Mouse (Mus musculus): ENCODE measurements around the gene Slc22a23. TPM values are rescaled to one million over a fixed set of nuclear protein-coding genes. Genes with fewer than 3 reads are reported as not detected.

The Slc22a23 gene
- total RNA-seq, 1 experiment, result 5.9 TPM

- Histone ChIP-seq H3K27ac (ENCODE audit: insufficient read depth, low read depth, low read length, poor library complexity, severe bottlenecking) (no peak overlapping the region), H3K36me3 (ENCODE audit: control insufficient read depth, insufficient read depth, low read length, poor library complexity, severe bottlenecking) (no peaks in the 10 kb centered on the region), H3K4me3 (ENCODE audit: insufficient read depth in 1 of 2, low read depth in 1 of 2, low read length in 2 of 2, poor library complexity in 1 of 2, severe bottlenecking in 1 of 2) (no peak overlapping the region), H3K4me1 (ENCODE audit: control insufficient read depth in 2 of 2, insufficient read depth in 2 of 2, low read length in 2 of 2, poor library complexity in 1 of 2) (no peaks in the 10 kb centered on the region), H3K9me3 (ENCODE audit: control insufficient read depth, insufficient read depth, low read depth, low read length) (no peaks in the 10 kb centered on the region), H3K9ac (ENCODE audit: insufficient read depth, low read depth, low read length, poor library complexity, severe bottlenecking) (no peak overlapping the region)
- DNase-seq (ENCODE audit: low read depth, low spot score), result no peak
- TF ChIP-seq ZNF384 (IDR thresholded peaks at IDR 0.05; ENCODE audit: low read depth, low read length), result no peak
- no peak for TF ChIP-seq ZC3H11A (IDR thresholded peaks at IDR 0.05; ENCODE audit: borderline replicate concordance, low read depth, low read length)
- no peak for TF ChIP-seq MAFK (IDR thresholded peaks at IDR 0.05; ENCODE audit: insufficient read depth, low read depth, low read length)
- TF ChIP-seq HCFC1 (IDR thresholded peaks at IDR 0.05; ENCODE audit: borderline replicate concordance, insufficient read depth, low read length), result no peak
- TF ChIP-seq CHD2 (IDR thresholded peaks at IDR 0.05; ENCODE audit: low read depth, low read length), result no peak
- in situ Hi-C loops (cut with MboI; ENCODE audit: low sequenced_read_pairs in 2 of 2, unreplicated experiment in 2 of 2), result no loop called here
These were observed 25.4 kb upstream of the Slc22a23 start for GRCm38 (mm10) chr13:34370281-34370825.

- Histone ChIP-seq H3K4me3 (ENCODE audit: insufficient read depth in 1 of 2, low read depth in 1 of 2, low read length in 2 of 2, poor library complexity in 1 of 2, severe bottlenecking in 1 of 2) (no peak overlapping the region), H3K9ac (ENCODE audit: insufficient read depth, low read depth, low read length, poor library complexity, severe bottlenecking) (no peak overlapping the region), H3K27ac (ENCODE audit: insufficient read depth, low read depth, low read length, poor library complexity, severe bottlenecking) (no peak overlapping the region), H3K9me3 (ENCODE audit: control insufficient read depth, insufficient read depth, low read depth, low read length) (no peaks in the 10 kb centered on the region), H3K36me3 (ENCODE audit: control insufficient read depth, insufficient read depth, low read length, poor library complexity, severe bottlenecking) (no peaks in the 10 kb centered on the region), H3K4me1 (ENCODE audit: control insufficient read depth in 2 of 2, insufficient read depth in 2 of 2, low read length in 2 of 2, poor library complexity in 1 of 2) (no peaks in the 10 kb centered on the region)
- no peak for DNase-seq (ENCODE audit: low read depth, low spot score)
- in situ Hi-C loops (cut with MboI; ENCODE audit: low sequenced_read_pairs in 2 of 2, unreplicated experiment in 2 of 2), result no loop called here
- no peak for TF ChIP-seq CHD2 (IDR thresholded peaks at IDR 0.05; ENCODE audit: low read depth, low read length)
- no peak for TF ChIP-seq ZNF384 (IDR thresholded peaks at IDR 0.05; ENCODE audit: low read depth, low read length)
- no peak for TF ChIP-seq ZC3H11A (IDR thresholded peaks at IDR 0.05; ENCODE audit: borderline replicate concordance, low read depth, low read length)
- TF ChIP-seq MAFK (IDR thresholded peaks at IDR 0.05; ENCODE audit: insufficient read depth, low read depth, low read length), result no peak
- no peak for TF ChIP-seq HCFC1 (IDR thresholded peaks at IDR 0.05; ENCODE audit: borderline replicate concordance, insufficient read depth, low read length)
These were observed 20.2 kb upstream of the Slc22a23 start for GRCm38 (mm10) chr13:34365226-34365625.

GRCm38 (mm10) chr13:34355656-34356055 is 10.7 kb upstream of the Slc22a23 start:
- no peak overlapping the region for H3K9ac ChIP-seq (ENCODE audit: insufficient read depth, low read depth, low read length, poor library complexity, severe bottlenecking)
- no peaks in the 10 kb centered on the region for H3K36me3 ChIP-seq (ENCODE audit: control insufficient read depth, insufficient read depth, low read length, poor library complexity, severe bottlenecking)
- no peak overlapping the region for H3K27ac ChIP-seq (ENCODE audit: insufficient read depth, low read depth, low read length, poor library complexity, severe bottlenecking)
- no peaks in the 10 kb centered on the region for H3K4me1 ChIP-seq (ENCODE audit: control insufficient read depth in 2 of 2, insufficient read depth in 2 of 2, low read length in 2 of 2, poor library complexity in 1 of 2)
- TF ChIP-seq HCFC1 (IDR thresholded peaks at IDR 0.05; ENCODE audit: borderline replicate concordance, insufficient read depth, low read length) (no peak), ZC3H11A (IDR thresholded peaks at IDR 0.05; ENCODE audit: borderline replicate concordance, low read depth, low read length) (no peak), CHD2 (IDR thresholded peaks at IDR 0.05; ENCODE audit: low read depth, low read length) (no peak), ZNF384 (IDR thresholded peaks at IDR 0.05; ENCODE audit: low read depth, low read length) (no peak), MAFK (IDR thresholded peaks at IDR 0.05; ENCODE audit: insufficient read depth, low read depth, low read length) (no peak)
- H3K9me3 ChIP-seq (ENCODE audit: control insufficient read depth, insufficient read depth, low read depth, low read length), result no peaks in the 10 kb centered on the region
- no peak overlapping the region for H3K4me3 ChIP-seq (ENCODE audit: insufficient read depth in 1 of 2, low read depth in 1 of 2, low read length in 2 of 2, poor library complexity in 1 of 2, severe bottlenecking in 1 of 2)
- in situ Hi-C loops (cut with MboI; ENCODE audit: low sequenced_read_pairs in 2 of 2, unreplicated experiment in 2 of 2), result no loop called here
- DNase-seq (ENCODE audit: low read depth, low spot score), result no peak

GRCm38 (mm10) chr13:34354830-34355624 is 10.0 kb upstream of the Slc22a23 start:
- no peaks in the 10 kb centered on the region for H3K4me1 ChIP-seq (ENCODE audit: control insufficient read depth in 2 of 2, insufficient read depth in 2 of 2, low read length in 2 of 2, poor library complexity in 1 of 2)
- no peak overlapping the region for H3K4me3 ChIP-seq (ENCODE audit: insufficient read depth in 1 of 2, low read depth in 1 of 2, low read length in 2 of 2, poor library complexity in 1 of 2, severe bottlenecking in 1 of 2)
- DNase-seq (ENCODE audit: low read depth, low spot score), result no peak
- no peak overlapping the region for H3K27ac ChIP-seq (ENCODE audit: insufficient read depth, low read depth, low read length, poor library complexity, severe bottlenecking)
- in situ Hi-C loops (cut with MboI; ENCODE audit: low sequenced_read_pairs in 2 of 2, unreplicated experiment in 2 of 2), result no loop called here
- H3K36me3 ChIP-seq (ENCODE audit: control insufficient read depth, insufficient read depth, low read length, poor library complexity, severe bottlenecking), result no peaks in the 10 kb centered on the region
- no peaks in the 10 kb centered on the region for H3K9me3 ChIP-seq (ENCODE audit: control insufficient read depth, insufficient read depth, low read depth, low read length)
- no peak overlapping the region for H3K9ac ChIP-seq (ENCODE audit: insufficient read depth, low read depth, low read length, poor library complexity, severe bottlenecking)
- TF ChIP-seq ZC3H11A (IDR thresholded peaks at IDR 0.05; ENCODE audit: borderline replicate concordance, low read depth, low read length), result no peak
- TF ChIP-seq ZNF384 (IDR thresholded peaks at IDR 0.05; ENCODE audit: low read depth, low read length), result peak; percentile 91

Data from ES-E14 (cell line).